Mouse (Mus musculus): Measurements from ENCODE around the gene Camsap3. TPM values are rescaled to one million over a fixed set of nuclear protein-coding genes. Genes with fewer than 3 reads are reported as not detected.
"Not testable (repeated sequence)": the region's sequence is repeated elsewhere in the genome, so short reads cannot be mapped to it uniquely, and the experiment has no call there.

The Camsap3 gene
- total and polyA plus RNA-seq, 2 experiments from 2014 or later, result 46.2 to 149 TPM

- ATAC-seq (ENCODE audit: low FRiP score) (no peak), DNase-seq (ENCODE audit: low spot score) (no peak)
- 84% methylated on average over 9 of the region's 9 CpGs for WGBS
- Histone ChIP-seq H3K4me2 (ENCODE audit: low read depth, low read length, poor library complexity, severe bottlenecking) (no peak overlapping the region), H3K36me3 (ENCODE audit: insufficient read depth, low read length) (no peaks in the 10 kb centered on the region), H3K9ac (replicated peaks; ENCODE audit: low read length, poor library complexity, severe bottlenecking) (no peak overlapping the region), H3K27me3 (ENCODE audit: insufficient read depth, low read length) (no peaks in the 10 kb centered on the region), H3K4me1 (ENCODE audit: insufficient read depth, low read length) (no peaks in the 10 kb centered on the region), H3K4me3 (ENCODE audit: low read depth, low read length) (no peak overlapping the region), H3K27ac (ENCODE audit: low read depth, low read length) (no peak overlapping the region), H3K9me3 (ENCODE audit: low read length) (no peaks in the 10 kb centered on the region)
- TF ChIP-seq CTCF (IDR thresholded peaks at IDR 0.05), result no peak
Measured at GRCm38 (mm10) chr8:3579390-3580364, 7.4 kb upstream of the Camsap3 start.

DNA sequence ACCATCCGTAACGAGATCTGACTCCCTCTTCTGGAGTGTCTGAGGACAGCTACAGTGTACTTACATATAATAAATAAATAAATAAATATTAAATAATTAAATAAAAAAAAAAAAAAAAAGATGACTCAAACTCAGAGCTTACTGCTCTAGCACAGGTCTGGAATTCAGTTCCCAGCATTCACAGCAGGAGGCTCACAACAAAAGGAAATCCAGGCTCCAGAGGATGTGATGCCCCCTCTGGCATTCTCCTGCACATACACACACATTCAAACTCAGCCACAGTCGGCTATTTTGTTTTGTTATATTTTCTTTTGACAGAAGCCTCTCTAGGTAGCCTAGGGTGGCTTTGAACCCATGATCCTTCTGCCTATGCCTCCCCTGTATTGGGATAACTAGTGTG lies 5.1 kb upstream of the Camsap3 start:
- not testable (repeated sequence) for ATAC-seq (ENCODE audit: low FRiP score); H3K9ac ChIP-seq (replicated peaks; ENCODE audit: low read length, poor library complexity, severe bottlenecking); H3K27me3 ChIP-seq (ENCODE audit: insufficient read depth, low read length); H3K27ac ChIP-seq (ENCODE audit: low read depth, low read length); H3K4me2 ChIP-seq (ENCODE audit: low read depth, low read length, poor library complexity, severe bottlenecking); H3K9me3 ChIP-seq (ENCODE audit: low read length); DNase-seq (ENCODE audit: low spot score); H3K4me3 ChIP-seq (ENCODE audit: low read depth, low read length); H3K4me1 ChIP-seq (ENCODE audit: insufficient read depth, low read length); H3K36me3 ChIP-seq (ENCODE audit: insufficient read depth, low read length)
- 82% methylated on average over 1 of the region's 3 CpGs for WGBS

DNA sequence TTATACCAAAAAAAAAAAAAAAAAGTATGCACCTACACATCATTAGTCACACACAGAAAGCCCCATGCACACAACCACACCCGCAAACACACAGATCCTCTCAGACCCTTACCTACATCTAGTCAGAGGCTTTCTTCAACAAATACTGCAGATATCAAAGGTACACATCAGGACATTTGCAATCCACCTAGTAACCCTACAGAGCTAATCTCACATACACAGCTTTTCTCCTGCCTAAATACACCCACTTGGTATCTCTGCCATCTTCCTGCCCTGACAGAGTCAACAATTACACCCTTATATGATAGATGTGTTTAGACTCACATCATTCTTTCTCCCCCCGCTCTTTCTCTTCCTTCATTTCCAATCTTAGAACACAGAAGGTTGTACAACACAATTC lies 641 bp upstream of the Camsap3 start:
- TF ChIP-seq CTCF (IDR thresholded peaks at IDR 0.05), result no peak
- Histone ChIP-seq H3K4me1 (ENCODE audit: insufficient read depth, low read length) (no peaks in the 10 kb centered on the region), H3K4me2 (ENCODE audit: low read depth, low read length, poor library complexity, severe bottlenecking) (no peak overlapping the region), H3K27me3 (ENCODE audit: insufficient read depth, low read length) (no peaks in the 10 kb centered on the region), H3K4me3 (ENCODE audit: low read depth, low read length) (no peak overlapping the region), H3K9me3 (ENCODE audit: low read length) (no peaks in the 10 kb centered on the region), H3K9ac (replicated peaks; ENCODE audit: low read length, poor library complexity, severe bottlenecking) (no peak overlapping the region), H3K36me3 (ENCODE audit: insufficient read depth, low read length) (no peaks in the 10 kb centered on the region), H3K27ac (ENCODE audit: low read depth, low read length) (no peak overlapping the region)
- DNase-seq (ENCODE audit: low spot score), result no peak
- WGBS, result 100% methylated on average over 2 of the region's 2 CpGs
- ATAC-seq (ENCODE audit: low FRiP score), result no peak

GRCm38 (mm10) chr8:3587391-3588257 lies 531 bp downstream of the Camsap3 start:
- Histone ChIP-seq H3K27me3 (ENCODE audit: insufficient read depth, low read length) (no peaks in the 10 kb centered on the region), H3K27ac (ENCODE audit: low read depth, low read length) (peak overlapping the region; percentile 83), H3K4me2 (ENCODE audit: low read depth, low read length, poor library complexity, severe bottlenecking) (peak overlapping the region; percentile 70), H3K4me3 (ENCODE audit: low read depth, low read length) (peak overlapping the region; percentile 94), H3K36me3 (ENCODE audit: insufficient read depth, low read length) (no peaks in the 10 kb centered on the region), H3K9ac (replicated peaks; ENCODE audit: low read length, poor library complexity, severe bottlenecking) (peak overlapping the region; percentile 90), H3K4me1 (ENCODE audit: insufficient read depth, low read length) (no peaks in the 10 kb centered on the region), H3K9me3 (ENCODE audit: low read length) (no peaks in the 10 kb centered on the region)
- peak; percentile 84 for ATAC-seq (ENCODE audit: low FRiP score)
- TF ChIP-seq CTCF (IDR thresholded peaks at IDR 0.05), result 0 out of 2 replicates have a peak, but pooled peaks have one; percentile 1
- WGBS, result under 1% methylated on average over 65 of the region's 77 CpGs
- peak; percentile 79 for DNase-seq (ENCODE audit: low spot score)

DNA sequence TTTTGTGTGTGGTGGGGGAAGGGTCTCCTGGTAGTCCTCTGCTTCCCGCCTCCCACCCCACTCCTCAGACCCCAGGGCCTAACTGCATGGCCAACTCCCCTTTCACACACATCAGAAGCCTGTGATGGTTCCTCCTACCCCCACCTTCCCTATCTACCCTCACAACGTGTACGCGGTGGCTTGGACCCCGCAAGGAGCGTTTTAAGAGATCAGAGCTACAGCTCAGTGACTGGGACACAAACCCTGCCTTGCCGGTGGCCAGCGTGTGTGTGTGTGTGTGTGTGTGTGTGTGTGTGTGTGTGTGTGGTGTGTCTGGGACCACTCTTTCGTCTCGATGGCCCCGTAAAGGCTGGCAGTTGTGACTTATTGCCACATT lies 1.2 kb downstream of the Camsap3 start:
- ATAC-seq (ENCODE audit: low FRiP score) (peak; percentile 77), DNase-seq (ENCODE audit: low spot score) (peak; percentile 31)
- peak overlapping the region; percentile 90 for H3K9ac ChIP-seq (replicated peaks; ENCODE audit: low read length, poor library complexity, severe bottlenecking)
- no peaks in the 10 kb centered on the region for H3K4me1 ChIP-seq (ENCODE audit: insufficient read depth, low read length)
- H3K4me3 ChIP-seq (ENCODE audit: low read depth, low read length), result peak overlapping the region; percentile 94
- 2% methylated on average over 11 of the region's 11 CpGs for WGBS
- H3K9me3 ChIP-seq (ENCODE audit: low read length), result no peaks in the 10 kb centered on the region
- H3K27ac ChIP-seq (ENCODE audit: low read depth, low read length), result peak overlapping the region; percentile 83
- no peak for TF ChIP-seq CTCF (IDR thresholded peaks at IDR 0.05)
- no peaks in the 10 kb centered on the region for H3K27me3 ChIP-seq (ENCODE audit: insufficient read depth, low read length)
- peak overlapping the region; percentile 70 for H3K4me2 ChIP-seq (ENCODE audit: low read depth, low read length, poor library complexity, severe bottlenecking)
- no peaks in the 10 kb centered on the region for H3K36me3 ChIP-seq (ENCODE audit: insufficient read depth, low read length)

Data from midbrain, postnatal 0 days (tissue).